Mouse (Mus musculus): ENCODE data around the gene Med17. TPM values are rescaled to one million over a fixed set of nuclear protein-coding genes. Genes with fewer than 3 reads are reported as not detected.

Med17 gene
- polyA plus RNA-seq, 1 experiment: not detected

GRCm38 (mm10) chr9:15240863-15241595 is 38.7 kb downstream of the Med17 start:
- Histone ChIP-seq H3K4me3 (ENCODE audit: insufficient read depth, low read depth, low read length) (no peak overlapping the region), H3K27ac (ENCODE audit: insufficient read depth, low read depth, low read length) (no peak overlapping the region), H3K4me1 (ENCODE audit: control insufficient read depth, insufficient read depth, low read length) (peaks cover 18% of the 10 kb centered on the region)
- 73% methylated on average over 6 of the region's 6 CpGs for WGBS
- no peak for TF ChIP-seq CTCF (IDR thresholded peaks at IDR 0.05; ENCODE audit: insufficient read depth, low read depth, low read length)
- no peak for TF ChIP-seq POLR2A (IDR thresholded peaks at IDR 0.05; ENCODE audit: insufficient read depth, low read depth, low read length)

DNA sequence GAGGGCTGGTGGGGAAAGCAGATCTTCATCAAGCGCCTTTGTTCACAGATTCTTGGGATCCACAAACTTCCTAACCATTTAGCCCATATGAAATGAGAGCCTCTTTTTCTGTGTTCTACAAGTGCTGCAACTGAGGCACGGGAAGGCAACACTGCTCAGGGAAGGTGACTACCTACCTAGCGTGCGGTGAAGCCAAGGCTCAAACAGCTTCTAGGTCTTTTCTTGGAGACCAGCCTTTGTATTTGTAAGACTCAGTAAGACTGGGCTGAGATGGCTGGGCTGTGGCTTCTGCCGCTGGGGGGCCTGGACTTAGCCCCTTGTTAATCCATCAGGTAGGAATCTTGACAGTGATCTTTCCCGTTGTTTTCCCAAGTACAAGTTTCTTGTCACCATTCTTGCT is 39.7 kb downstream of the Med17 start:
- no peak overlapping the region for H3K4me3 ChIP-seq (ENCODE audit: insufficient read depth, low read depth, low read length)
- WGBS: 96% methylated on average over 6 of the region's 6 CpGs
- TF ChIP-seq CTCF (IDR thresholded peaks at IDR 0.05; ENCODE audit: insufficient read depth, low read depth, low read length) (no peak), POLR2A (IDR thresholded peaks at IDR 0.05; ENCODE audit: insufficient read depth, low read depth, low read length) (no peak)
- H3K4me1 ChIP-seq (ENCODE audit: control insufficient read depth, insufficient read depth, low read length): peaks cover 18% of the 10 kb centered on the region
- H3K27ac ChIP-seq (ENCODE audit: insufficient read depth, low read depth, low read length): no peak overlapping the region

GRCm38 (mm10) chr9:15239042-15239925 is 40.4 kb downstream of the Med17 start, which contains the start of gene Vstm5:
TSS of gene Vstm5 (plus strand) at chr9:15239045.
- peak within 1 kb of the TSS; percentile 71 for H3K4me3 ChIP-seq (ENCODE audit: insufficient read depth, low read depth, low read length)
- H3K4me1 ChIP-seq (ENCODE audit: control insufficient read depth, insufficient read depth, low read length): peaks cover 18% of the 10 kb centered on the region
- 5% methylated on average over 35 of the region's 35 CpGs for WGBS
- peak within 1 kb of the TSS; percentile 27 for H3K27ac ChIP-seq (ENCODE audit: insufficient read depth, low read depth, low read length)
- no peak for TF ChIP-seq POLR2A (IDR thresholded peaks at IDR 0.05; ENCODE audit: insufficient read depth, low read depth, low read length)
- no peak for TF ChIP-seq CTCF (IDR thresholded peaks at IDR 0.05; ENCODE audit: insufficient read depth, low read depth, low read length)

DNA sequence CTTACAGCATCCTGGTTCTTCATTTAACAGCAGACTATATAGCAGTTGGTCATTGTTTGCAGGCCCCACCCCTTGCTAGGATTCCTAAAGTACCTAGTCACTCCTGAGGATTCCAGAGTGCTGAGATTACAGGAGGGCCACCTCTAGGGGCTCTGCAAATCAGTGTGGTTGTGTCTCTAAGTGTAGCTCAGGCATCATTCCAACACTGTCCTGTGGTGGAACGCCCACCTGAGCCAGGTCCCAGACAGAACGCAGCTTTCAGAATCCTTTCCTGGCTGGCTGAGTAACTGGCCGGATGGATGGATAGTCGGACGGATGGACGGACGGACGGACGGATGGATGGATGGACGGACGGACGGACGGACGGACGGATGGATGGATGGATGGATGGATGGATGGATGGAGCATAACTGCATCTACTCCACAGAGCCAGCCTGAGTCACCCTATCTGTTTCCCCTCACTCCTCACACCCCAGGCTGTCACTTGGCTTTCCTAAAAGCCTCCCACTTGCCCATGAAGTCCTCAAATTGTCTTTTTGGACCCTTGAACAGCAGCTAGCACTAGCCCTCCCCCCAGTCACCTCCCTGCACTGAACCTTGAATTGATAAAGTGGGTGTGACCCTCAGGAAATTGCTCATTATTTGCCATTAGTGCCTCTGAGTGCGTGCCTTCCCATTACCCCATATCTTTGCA is 41.3 kb downstream of the Med17 start:
- Histone ChIP-seq H3K4me3 (ENCODE audit: insufficient read depth, low read depth, low read length) (peak overlapping the region; percentile 71), H3K27ac (ENCODE audit: insufficient read depth, low read depth, low read length) (no peak overlapping the region), H3K4me1 (ENCODE audit: control insufficient read depth, insufficient read depth, low read length) (peaks cover 18% of the 10 kb centered on the region)
- 81% methylated on average over 16 of the region's 16 CpGs for WGBS
- TF ChIP-seq CTCF (IDR thresholded peaks at IDR 0.05; ENCODE audit: insufficient read depth, low read depth, low read length): no peak
- TF ChIP-seq POLR2A (IDR thresholded peaks at IDR 0.05; ENCODE audit: insufficient read depth, low read depth, low read length): no peak

DNA sequence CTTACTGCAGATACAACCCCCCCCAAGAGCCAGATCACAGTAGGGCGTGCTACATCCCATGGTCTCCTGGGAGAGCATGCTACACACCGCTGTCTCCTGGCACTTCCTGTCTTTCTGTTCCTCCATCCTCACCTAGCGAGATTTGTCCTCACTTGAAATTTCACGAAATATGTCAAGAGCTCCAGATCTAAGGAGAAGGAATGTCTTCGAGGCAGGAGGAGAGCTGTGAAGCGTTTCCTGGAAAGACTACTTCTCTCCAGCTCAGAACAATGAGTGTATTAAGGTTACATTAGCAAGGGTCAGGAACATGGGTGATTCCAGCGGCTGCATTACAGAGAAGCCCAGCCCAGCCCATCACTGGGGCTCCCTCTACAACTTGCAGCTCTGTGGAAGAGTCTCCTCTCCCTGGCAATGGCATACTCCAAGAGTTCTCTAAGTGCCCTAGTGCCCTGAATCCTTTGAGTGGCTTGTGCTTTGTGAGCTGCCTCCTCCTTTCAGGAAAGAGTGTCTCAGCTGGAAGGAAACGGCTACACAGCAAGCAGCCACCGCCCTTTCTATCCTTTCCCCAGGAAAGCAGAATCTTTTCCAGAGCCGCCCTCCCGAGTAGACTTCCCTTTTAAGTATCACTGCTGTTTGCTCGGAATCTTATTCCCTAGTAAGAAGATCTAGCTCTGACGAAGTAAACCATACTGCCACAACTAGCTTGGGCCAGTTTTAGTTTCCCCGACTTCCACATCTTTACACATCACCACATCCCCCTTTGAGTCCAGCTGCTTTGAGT is 42.0 kb downstream of the Med17 start:
- Histone ChIP-seq H3K4me3 (ENCODE audit: insufficient read depth, low read depth, low read length) (no peak overlapping the region), H3K4me1 (ENCODE audit: control insufficient read depth, insufficient read depth, low read length) (peaks cover 18% of the 10 kb centered on the region), H3K27ac (ENCODE audit: insufficient read depth, low read depth, low read length) (no peak overlapping the region)
- no peak for TF ChIP-seq CTCF (IDR thresholded peaks at IDR 0.05; ENCODE audit: insufficient read depth, low read depth, low read length)
- no peak for TF ChIP-seq POLR2A (IDR thresholded peaks at IDR 0.05; ENCODE audit: insufficient read depth, low read depth, low read length)
- WGBS: 64% methylated on average over 14 of the region's 14 CpGs

DNA sequence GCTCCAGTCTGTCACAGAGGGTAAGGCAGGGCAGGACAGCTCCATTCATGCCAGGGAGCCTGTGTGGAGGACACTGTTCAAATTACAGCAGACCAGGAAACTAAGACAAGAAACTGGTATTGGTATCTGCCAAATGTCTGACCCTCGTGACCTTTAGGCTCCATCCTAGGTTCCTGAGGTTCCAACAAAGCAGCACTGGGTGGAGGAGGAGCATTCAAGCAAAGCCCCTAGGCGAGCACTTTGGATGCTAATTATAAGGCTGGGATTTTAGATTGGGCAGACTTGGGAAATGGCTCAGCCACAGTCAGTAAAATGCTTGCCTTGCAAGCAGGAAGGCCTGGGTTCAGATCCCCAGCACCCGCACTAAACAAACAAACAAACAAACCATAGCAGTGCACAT is 43.7 kb downstream of the Med17 start:
- no peak overlapping the region for H3K27ac ChIP-seq (ENCODE audit: insufficient read depth, low read depth, low read length)
- WGBS: 89% methylated on average over 3 of the region's 3 CpGs

DNA sequence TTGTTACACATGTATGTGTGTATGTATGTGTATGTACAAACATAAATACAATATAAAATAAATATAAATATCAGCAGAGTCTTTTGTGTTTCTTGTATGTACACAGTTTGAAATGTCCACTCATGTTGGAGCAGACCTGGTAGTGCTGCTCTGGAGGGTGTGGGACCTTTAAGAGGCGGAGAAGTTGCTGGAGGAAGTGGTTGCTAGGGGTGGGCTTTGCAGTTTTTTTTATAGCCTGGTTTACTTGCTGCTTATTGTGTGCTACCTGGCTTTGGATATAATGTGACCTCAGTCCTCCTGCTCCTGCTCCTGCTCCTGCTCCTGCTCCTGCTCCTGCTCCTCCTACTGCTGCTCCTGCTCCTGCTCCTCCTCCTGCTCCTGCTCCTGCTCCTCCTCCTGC is 46.1 kb downstream of the Med17 start:
- H3K4me3 ChIP-seq (ENCODE audit: insufficient read depth, low read depth, low read length): no peak overlapping the region
- 92% methylated on average over 1 of the region's 1 CpGs for WGBS
- TF ChIP-seq POLR2A (IDR thresholded peaks at IDR 0.05; ENCODE audit: insufficient read depth, low read depth, low read length): no peak
- no peak for TF ChIP-seq CTCF (IDR thresholded peaks at IDR 0.05; ENCODE audit: insufficient read depth, low read depth, low read length)
- no peak overlapping the region for H3K27ac ChIP-seq (ENCODE audit: insufficient read depth, low read depth, low read length)
- peaks cover 4% of the 10 kb centered on the region for H3K4me1 ChIP-seq (ENCODE audit: control insufficient read depth, insufficient read depth, low read length)

More for the DNA sequence above, 43.7 kb downstream of the Med17 start:
- Histone ChIP-seq H3K4me1 (ENCODE audit: control insufficient read depth, insufficient read depth, low read length) (peaks cover 18% of the 10 kb centered on the region), H3K4me3 (ENCODE audit: insufficient read depth, low read depth, low read length) (no peak overlapping the region)
- no peak for TF ChIP-seq POLR2A (IDR thresholded peaks at IDR 0.05; ENCODE audit: insufficient read depth, low read depth, low read length)
- no peak for TF ChIP-seq CTCF (IDR thresholded peaks at IDR 0.05; ENCODE audit: insufficient read depth, low read depth, low read length)

DNA sequence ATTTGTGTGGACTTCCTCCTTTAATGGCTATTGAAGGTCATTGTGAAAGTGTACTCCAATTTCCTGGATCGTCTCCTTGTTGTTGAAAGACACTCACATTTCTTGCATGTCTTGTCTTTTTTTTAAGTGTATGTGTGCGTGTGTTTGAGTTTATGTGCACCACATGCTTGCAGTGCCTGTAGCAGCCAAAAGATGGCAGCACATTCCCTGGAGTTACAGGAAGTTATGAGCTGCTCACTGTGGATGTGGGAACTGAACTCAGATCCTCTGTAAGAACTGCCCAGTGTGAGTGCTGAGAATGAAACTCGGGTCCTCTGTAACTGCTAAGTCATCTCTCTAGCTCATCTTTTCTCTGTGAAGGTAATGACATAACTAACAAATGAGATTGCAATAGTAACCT is 47.3 kb downstream of the Med17 start:
- TF ChIP-seq CTCF (IDR thresholded peaks at IDR 0.05; ENCODE audit: insufficient read depth, low read depth, low read length) (no peak), POLR2A (IDR thresholded peaks at IDR 0.05; ENCODE audit: insufficient read depth, low read depth, low read length) (no peak)
- 97% methylated on average over 3 of the region's 3 CpGs for WGBS

More for the DNA sequence above, 47.3 kb downstream of the Med17 start:
- Histone ChIP-seq H3K4me3 (ENCODE audit: insufficient read depth, low read depth, low read length) (no peak overlapping the region), H3K4me1 (ENCODE audit: control insufficient read depth, insufficient read depth, low read length) (no peaks in the 10 kb centered on the region), H3K27ac (ENCODE audit: insufficient read depth, low read depth, low read length) (no peak overlapping the region)
